In genomic region chr9:119321392-119322229, GRCm38 (mm10) we compare ENCODE assay signal across 8 mouse cellular contexts. TPM values are rescaled to one million over a fixed set of nuclear protein-coding genes. Genes with fewer than 3 reads are reported as not detected.
DNase-seq lines count a peak whose midpoint lies in the region; ATAC-seq and TF ChIP-seq lines count a peak whose summit lies in the region.

No protein-coding gene starts in this region.

- peak; percentile 34 for ATAC-seq in kidney, postnatal 0 days (replicated peaks; ENCODE audit: low FRiP score, low read depth)
- ATAC-seq in forebrain, embryonic 14.5 days = peak; percentile 22; the same call in 1 of the 2 replicates
- peak; percentile 9; the same call in 1 of the 2 replicates for ATAC-seq in limb, embryonic 14.5 days (ENCODE audit: low FRiP score, low read depth)
- ATAC-seq in neural tube, embryonic 12.5 days (ENCODE audit: low FRiP score, low read depth) = peak; percentile 63

- peak; percentile 35 for DNase-seq in kidney, postnatal 0 days (ENCODE audit: low spot score)
- DNase-seq in kidney, adult 9 months = no peak
- peak; percentile 61 for DNase-seq in ZHBTc4 (ENCODE audit: low read depth, low spot score)
- DNase-seq in forebrain, embryonic 14.5 days (ENCODE audit: low spot score) = peak; percentile 16
- DNase-seq in limb, embryonic 14.5 days (ENCODE audit: low spot score) = no peak
- DNase-seq in retina, embryonic 14.5 days (ENCODE audit: low spot score) = no peak
- DNase-seq in spleen, postnatal 36 days (ENCODE audit: low spot score in 2 of 2) = no peak

- H3K27ac ChIP-seq in kidney, postnatal 0 days = peak overlapping the region; percentile 92
- H3K27ac ChIP-seq in forebrain, embryonic 14.5 days (ENCODE audit: low read depth, low read length) = peak overlapping the region; percentile 91
- H3K27ac ChIP-seq in limb, embryonic 14.5 days (replicated peaks; ENCODE audit: low read depth, low read length) = peak overlapping the region; percentile 91
- peak overlapping the region; percentile 69; the same call in 1 of the 2 replicates for H3K27ac ChIP-seq in neural tube, embryonic 12.5 days

- TF ChIP-seq CTCF in kidney, postnatal 0 days (IDR thresholded peaks at IDR 0.05; ENCODE audit: low read depth) = no peak

- H3K4me2 ChIP-seq in kidney, postnatal 0 days (ENCODE audit: low read length) = peak overlapping the region; percentile 85
- peak overlapping the region; percentile 98 for H3K4me2 ChIP-seq in forebrain, embryonic 14.5 days (ENCODE audit: low read length)
- H3K4me2 ChIP-seq in limb, embryonic 14.5 days (replicated peaks; ENCODE audit: low read depth, low read length, severe bottlenecking) = peak overlapping the region; percentile 96
- H3K4me2 ChIP-seq in neural tube, embryonic 12.5 days (replicated peaks) = peak overlapping the region; percentile 91

- no peaks in the 10 kb centered on the region for H3K27me3 ChIP-seq in kidney, postnatal 0 days (ENCODE audit: insufficient read depth, low read length)
- H3K27me3 ChIP-seq in forebrain, embryonic 14.5 days (replicated peaks; ENCODE audit: control insufficient read depth, insufficient read depth, low read length) = no peaks in the 10 kb centered on the region
- no peaks in the 10 kb centered on the region for H3K27me3 ChIP-seq in limb, embryonic 14.5 days (ENCODE audit: control insufficient read depth, insufficient read depth, low read length)
- H3K27me3 ChIP-seq in neural tube, embryonic 12.5 days (replicated peaks) = no peaks in the 10 kb centered on the region

- under 1% methylated on average over 57 of the region's 59 CpGs for WGBS in kidney, postnatal 0 days
- WGBS in forebrain, embryonic 14.5 days = under 1% methylated on average over 55 of the region's 59 CpGs
- WGBS in limb, embryonic 14.5 days = under 1% methylated on average over 52 of the region's 59 CpGs
- under 1% methylated on average over 59 of the region's 59 CpGs for WGBS in neural tube, embryonic 12.5 days

- peak overlapping the region; percentile 75 for H3K4me3 ChIP-seq in kidney, postnatal 0 days (replicated peaks; ENCODE audit: low read depth, low read length)
- peak overlapping the region; percentile 92 for H3K4me3 ChIP-seq in forebrain, embryonic 14.5 days (ENCODE audit: low read depth, low read length)
- H3K4me3 ChIP-seq in limb, embryonic 14.5 days (replicated peaks; ENCODE audit: low read length) = peak overlapping the region; percentile 96
- H3K4me3 ChIP-seq in neural tube, embryonic 12.5 days = peak overlapping the region; percentile 90

- H3K4me1 ChIP-seq in kidney, postnatal 0 days (replicated peaks; ENCODE audit: insufficient read depth, low read length) = no peaks in the 10 kb centered on the region; the same call in 1 of the 2 replicates
- H3K4me1 ChIP-seq in forebrain, embryonic 14.5 days (ENCODE audit: control insufficient read depth, insufficient read depth, low read length) = peaks cover 17% of the 10 kb centered on the region
- peaks cover 8% of the 10 kb centered on the region for H3K4me1 ChIP-seq in limb, embryonic 14.5 days (ENCODE audit: control insufficient read depth, insufficient read depth, low read length)
- H3K4me1 ChIP-seq in neural tube, embryonic 12.5 days = peaks cover 16% of the 10 kb centered on the region

- H3K36me3 ChIP-seq in kidney, postnatal 0 days (ENCODE audit: insufficient read depth, low read length) = no peaks in the 10 kb centered on the region
- no peaks in the 10 kb centered on the region for H3K36me3 ChIP-seq in forebrain, embryonic 14.5 days (ENCODE audit: control insufficient read depth, insufficient read depth, low read length)
- H3K36me3 ChIP-seq in limb, embryonic 14.5 days (ENCODE audit: control insufficient read depth, insufficient read depth, low read length) = no peaks in the 10 kb centered on the region
- H3K36me3 ChIP-seq in neural tube, embryonic 12.5 days = no peaks in the 10 kb centered on the region

- H3K9ac ChIP-seq in kidney, postnatal 0 days (ENCODE audit: low read depth, low read length) = peak overlapping the region; percentile 75
- peak overlapping the region; percentile 87 for H3K9ac ChIP-seq in forebrain, embryonic 14.5 days (ENCODE audit: low read length)
- H3K9ac ChIP-seq in limb, embryonic 14.5 days (ENCODE audit: low read depth, low read length, severe bottlenecking) = peak overlapping the region; percentile 78
- peak overlapping the region; percentile 87 for H3K9ac ChIP-seq in neural tube, embryonic 12.5 days

- no peak for TF ChIP-seq POLR2A in limb, embryonic 14.5 days (IDR thresholded peaks at IDR 0.05; ENCODE audit: borderline replicate concordance, extremely low read depth, insufficient read depth, insufficient read length)

- no peaks in the 10 kb centered on the region for H3K9me3 ChIP-seq in kidney, postnatal 0 days (replicated peaks; ENCODE audit: low read length)
- H3K9me3 ChIP-seq in forebrain, embryonic 14.5 days (replicated peaks; ENCODE audit: control insufficient read depth, low read length) = no peaks in the 10 kb centered on the region
- no peaks in the 10 kb centered on the region for H3K9me3 ChIP-seq in limb, embryonic 14.5 days (ENCODE audit: control insufficient read depth, low read length)
- no peaks in the 10 kb centered on the region for H3K9me3 ChIP-seq in neural tube, embryonic 12.5 days

RNA-seq across cellular contexts. Expression of gene Oxsr1, which starts 0.6 kb away (rescaled TPM):
- polyA plus RNA-seq in kidney, postnatal 0 days (2015; fragmentation: Nextera tagmentation; extraction: Ambion mirVana) = 10.8 and 11.0 TPM in 2 replicates
- polyA plus RNA-seq in forebrain, embryonic 14.5 days (2014; fragmentation: Nextera tagmentation; extraction: Ambion mirVana) = 13.5 and 14.9 TPM in 2 replicates
- 35.4 and 39.4 TPM in 2 replicates for polyA plus RNA-seq in limb, embryonic 14.5 days (2012; rRNA removed)
- 15.6 and 16.0 TPM in 2 replicates for polyA plus RNA-seq in limb, embryonic 14.5 days (2014; fragmentation: Nextera tagmentation; extraction: Ambion mirVana)
- 18.8 and 19.9 TPM in 2 replicates for polyA plus RNA-seq in neural tube, embryonic 12.5 days (2016; fragmentation: Nextera tagmentation; extraction: Ambion mirVana)

RNA-seq across cellular contexts. Expression of gene Acaa1a, which starts 17.9 kb away (rescaled TPM):
- 122 and 128 TPM in 2 replicates for polyA plus RNA-seq in kidney, postnatal 0 days (2015; fragmentation: Nextera tagmentation; extraction: Ambion mirVana)
- 92.0 and 95.0 TPM in 2 replicates for polyA plus RNA-seq in forebrain, embryonic 14.5 days (2014; fragmentation: Nextera tagmentation; extraction: Ambion mirVana)
- 120 and 140 TPM in 2 replicates for polyA plus RNA-seq in limb, embryonic 14.5 days (2012; rRNA removed)
- 87.4 and 92.7 TPM in 2 replicates for polyA plus RNA-seq in limb, embryonic 14.5 days (2014; fragmentation: Nextera tagmentation; extraction: Ambion mirVana)
- polyA plus RNA-seq in neural tube, embryonic 12.5 days (2016; fragmentation: Nextera tagmentation; extraction: Ambion mirVana) = 87.6 and 91.8 TPM in 2 replicates

RNA-seq across cellular contexts. Expression of gene Myd88, which starts 19.6 kb away (rescaled TPM):
- polyA plus RNA-seq in kidney, postnatal 0 days (2015; fragmentation: Nextera tagmentation; extraction: Ambion mirVana) = 26.5 and 29.3 TPM in 2 replicates
- 5.7 and 5.8 TPM in 2 replicates for polyA plus RNA-seq in forebrain, embryonic 14.5 days (2014; fragmentation: Nextera tagmentation; extraction: Ambion mirVana)
- polyA plus RNA-seq in limb, embryonic 14.5 days (2012; rRNA removed) = 10.9 and 11.5 TPM in 2 replicates
- 23.3 and 25.1 TPM in 2 replicates for polyA plus RNA-seq in limb, embryonic 14.5 days (2014; fragmentation: Nextera tagmentation; extraction: Ambion mirVana)
- 6.1 and 6.4 TPM in 2 replicates for polyA plus RNA-seq in neural tube, embryonic 12.5 days (2016; fragmentation: Nextera tagmentation; extraction: Ambion mirVana)

RNA-seq across cellular contexts. Expression of gene Xylb, which starts 35.6 kb away (rescaled TPM):
- 43.8 and 47.8 TPM in 2 replicates for polyA plus RNA-seq in kidney, postnatal 0 days (2015; fragmentation: Nextera tagmentation; extraction: Ambion mirVana)
- polyA plus RNA-seq in forebrain, embryonic 14.5 days (2014; fragmentation: Nextera tagmentation; extraction: Ambion mirVana) = 2.4 and 4.1 TPM in 2 replicates
- 8.9 and 11.1 TPM in 2 replicates for polyA plus RNA-seq in limb, embryonic 14.5 days (2012; rRNA removed)
- polyA plus RNA-seq in limb, embryonic 14.5 days (2014; fragmentation: Nextera tagmentation; extraction: Ambion mirVana) = 5.2 and 5.5 TPM in 2 replicates
- polyA plus RNA-seq in neural tube, embryonic 12.5 days (2016; fragmentation: Nextera tagmentation; extraction: Ambion mirVana) = 4.5 and 6.5 TPM in 2 replicates

RNA-seq across cellular contexts. Expression of gene Slc22a14, which starts 43.7 kb away (rescaled TPM):
- polyA plus RNA-seq in kidney, postnatal 0 days (2015; fragmentation: Nextera tagmentation; extraction: Ambion mirVana) = 0.34 and 0.38 TPM in 2 replicates
- polyA plus RNA-seq in forebrain, embryonic 14.5 days (2014; fragmentation: Nextera tagmentation; extraction: Ambion mirVana) = not detected in 2 replicates
- polyA plus RNA-seq in limb, embryonic 14.5 days (2012; rRNA removed) = 0.12 and 0.19 TPM in 2 replicates
- 0.17 and 0.25 TPM in 2 replicates for polyA plus RNA-seq in limb, embryonic 14.5 days (2014; fragmentation: Nextera tagmentation; extraction: Ambion mirVana)
- polyA plus RNA-seq in neural tube, embryonic 12.5 days (2016; fragmentation: Nextera tagmentation; extraction: Ambion mirVana) = not detected in 2 replicates

Comparison
In these comparisons a context has a peak if more than half of its experiments do, and no peak if none do; other contexts are left out.
1. DNase-seq: peak in kidney, postnatal 0 days (single experiment), ZHBTc4 (single experiment) and forebrain, embryonic 14.5 days (single experiment); none in kidney, adult 9 months (single experiment), limb, embryonic 14.5 days (single experiment), retina, embryonic 14.5 days (single experiment) and spleen, postnatal 36 days (0 of 2).
2. ATAC-seq: peak in every context shown above with its lines; median percentile 63 in neural tube, embryonic 12.5 days; 34 in kidney, postnatal 0 days; 22 in forebrain, embryonic 14.5 days; 9 in limb, embryonic 14.5 days.
3. Peak in every context shown above with its lines, with median percentiles within 50 percentile points of each other: H3K27ac ChIP-seq, H3K4me2 ChIP-seq, H3K4me3 ChIP-seq and H3K9ac ChIP-seq.